Mouse (Mus musculus) testis, adult 2 months (tissue): Measurements from ENCODE around the gene Patj.
"Not testable (repeated sequence)": the region's sequence is repeated elsewhere in the genome, so short reads cannot be mapped to it uniquely, and the experiment has no call there.

ENCODE experiments used
- CTCF ChIP-seq: fragments of 200-500 bp; IDR thresholded peaks from 2 replicates; pipeline ENCODE4 v1.5.1; 2012; ENCODE audit warnings: low read depth, mild to moderate bottlenecking, inconsistent platforms, low read length, moderate library complexity; ENCODE audit not compliant: control insufficient read depth, insufficient read depth, insufficient replicate concordance
- POLR2A ChIP-seq: fragments of 200-500 bp; IDR thresholded peaks from 2 replicates; pipeline ENCODE4 v1.6.1; 2012; ENCODE audit warnings: low read depth, mild to moderate bottlenecking, inconsistent platforms, low read length, moderate library complexity; ENCODE audit not compliant: control insufficient read depth

DNA sequence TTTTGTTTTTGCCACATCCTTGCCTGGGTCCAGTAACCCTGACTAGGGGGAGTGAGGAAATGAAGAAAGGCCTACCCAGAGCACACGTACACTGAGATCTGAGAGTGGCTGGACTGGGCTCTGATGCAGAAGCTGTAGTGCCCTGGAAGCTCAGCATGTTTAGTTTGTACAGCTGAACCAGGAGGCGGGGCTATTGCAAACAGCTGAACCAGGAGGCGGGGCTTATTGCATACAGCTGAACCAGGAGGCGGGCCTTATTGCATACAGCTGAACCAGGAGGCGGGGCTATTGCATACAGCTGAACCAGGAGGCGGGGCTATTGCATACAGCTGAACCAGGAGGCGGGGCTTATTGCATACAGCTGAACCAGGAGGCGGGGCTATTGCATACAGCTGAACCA, 19.6 kb downstream of the Patj start:
- TF ChIP-seq CTCF, POLR2A: not testable (repeated sequence)
